Mouse (Mus musculus) liver, embryonic 12.5 days (tissue): ENCODE data around the gene Hipk1. TPM values are rescaled to one million over a fixed set of nuclear protein-coding genes. Genes with fewer than 3 reads are reported as not detected.

Experiments used
- ATAC-seq: fragments of 200-750 bp; cut with Nextera tagmentation; 2 replicates; pipeline ENCODE4 v1.8.0; 2017; ENCODE audit warnings: moderate number of reproducible peaks, mild to moderate bottlenecking, moderate library complexity
- H3K27ac ChIP-seq: fragments of 300-500 bp; sonication (generic); 2 replicates; pipeline ENCODE4 v1.5.1; 2016; ENCODE audit warnings: mild to moderate bottlenecking
- H3K27me3 ChIP-seq: fragments of 300-500 bp; sonication (generic); replicated peaks from 2 replicates; pipeline ENCODE4 v1.6.1; 2016; ENCODE audit warnings: mild to moderate bottlenecking, moderate library complexity
- H3K36me3 ChIP-seq: fragments of 300-500 bp; sonication (generic); 2 replicates; pipeline ENCODE4 v1.6.1; 2016; ENCODE audit warnings: mild to moderate bottlenecking, moderate library complexity
- H3K4me1 ChIP-seq: fragments of 300-500 bp; sonication (generic); 2 replicates; pipeline ENCODE4 v1.6.1; 2016
- H3K4me2 ChIP-seq: fragments of 300-500 bp; sonication (generic); 2 replicates; pipeline ENCODE4 v1.6.1; 2016; ENCODE audit warnings: mild to moderate bottlenecking, moderate library complexity
- H3K4me3 ChIP-seq: fragments of 300-500 bp; sonication (generic); 2 replicates; pipeline ENCODE4 v1.5.1; 2016; ENCODE audit warnings: mild to moderate bottlenecking, moderate library complexity
- H3K9ac ChIP-seq: fragments of 300-500 bp; sonication (generic); 2 replicates; pipeline ENCODE4 v1.6.1; 2016; ENCODE audit warnings: mild to moderate bottlenecking, moderate library complexity
- H3K9me3 ChIP-seq: fragments of 300-500 bp; sonication (generic); replicated peaks from 2 replicates; pipeline ENCODE4 v1.6.1; 2016; ENCODE audit warnings: mild to moderate bottlenecking, moderate library complexity
- WGBS: fragments of 180-500 bp; shearing (Covaris S2); methylation state at CpG from one replicate; pipeline ENCODE4 v1.1.7; 2016; ENCODE audit not compliant: insufficient replicate concordance; 5-methylcytosine and 5-hydroxymethylcytosine counted together
- polyA plus RNA-seq: library from polyadenylated mRNA; unstranded; fragments of >200 nt; fragmentation: Nextera tagmentation; extraction: Ambion mirVana; gene quantifications from 2 replicates; pipeline ENCODE4 v1.2.1, GENCODE M21; 2016

Gene Hipk1
- polyA plus RNA-seq, 1 experiment from 2014 or later: 17.7 TPM

DNA sequence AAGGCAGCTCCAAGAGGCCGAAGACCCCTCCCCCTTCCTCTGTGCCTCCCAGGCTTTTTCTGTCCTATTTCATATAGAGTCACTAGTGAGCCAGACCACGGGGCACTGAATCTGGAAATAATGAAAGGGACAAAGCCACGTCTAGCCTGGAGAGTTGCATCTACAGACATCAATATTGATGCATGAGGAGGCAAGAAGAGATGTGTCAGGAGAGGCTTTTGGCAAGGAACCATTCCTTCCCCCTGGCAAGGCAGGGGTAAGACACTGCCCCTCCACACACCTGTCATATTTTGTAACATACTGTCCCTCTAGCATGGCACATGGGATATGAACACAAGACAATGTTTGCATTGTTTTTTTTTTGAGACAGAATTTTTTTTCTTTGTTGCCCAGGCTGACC lies 64.7 kb downstream of the Hipk1 start:
- Histone ChIP-seq H3K27me3 (no peaks in the 10 kb centered on the region), H3K4me2 (no peak overlapping the region), H3K9me3 (no peaks in the 10 kb centered on the region), H3K9ac (no peak overlapping the region), H3K4me1 (peaks cover 6% of the 10 kb centered on the region; the same call in 1 of the 2 replicates), H3K36me3 (no peaks in the 10 kb centered on the region), H3K4me3 (no peak overlapping the region), H3K27ac (no peak overlapping the region)
- 65% methylated on average over 3 of the region's 3 CpGs for WGBS
- no peak for ATAC-seq

DNA sequence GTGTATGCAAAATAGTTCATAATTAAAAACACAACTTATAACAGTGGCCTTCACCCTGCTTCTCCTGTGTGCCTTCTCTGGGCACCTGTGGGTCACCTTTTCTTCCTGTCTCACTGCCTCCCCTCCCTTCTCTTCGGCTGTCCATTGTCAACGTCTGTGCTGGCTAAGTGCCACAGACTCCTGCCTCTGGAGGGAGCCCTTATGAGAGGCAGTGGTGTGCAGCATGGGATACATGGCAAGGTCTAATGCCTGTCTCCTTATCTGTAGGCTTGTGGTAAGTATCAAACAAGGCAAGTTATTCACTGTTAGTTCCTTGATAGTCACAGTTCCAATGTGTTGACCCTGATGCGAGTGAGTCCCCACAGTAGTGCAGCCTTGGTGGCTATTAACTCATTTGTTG lies 67.2 kb downstream of the Hipk1 start:
- Histone ChIP-seq H3K4me3 (no peak overlapping the region), H3K36me3 (no peaks in the 10 kb centered on the region), H3K27me3 (no peaks in the 10 kb centered on the region), H3K4me1 (peaks cover 6% of the 10 kb centered on the region; the same call in 1 of the 2 replicates), H3K4me2 (no peak overlapping the region), H3K9me3 (no peaks in the 10 kb centered on the region), H3K9ac (no peak overlapping the region), H3K27ac (no peak overlapping the region)
- ATAC-seq: peak; percentile 79
- WGBS: 31% methylated on average over 3 of the region's 3 CpGs

DNA sequence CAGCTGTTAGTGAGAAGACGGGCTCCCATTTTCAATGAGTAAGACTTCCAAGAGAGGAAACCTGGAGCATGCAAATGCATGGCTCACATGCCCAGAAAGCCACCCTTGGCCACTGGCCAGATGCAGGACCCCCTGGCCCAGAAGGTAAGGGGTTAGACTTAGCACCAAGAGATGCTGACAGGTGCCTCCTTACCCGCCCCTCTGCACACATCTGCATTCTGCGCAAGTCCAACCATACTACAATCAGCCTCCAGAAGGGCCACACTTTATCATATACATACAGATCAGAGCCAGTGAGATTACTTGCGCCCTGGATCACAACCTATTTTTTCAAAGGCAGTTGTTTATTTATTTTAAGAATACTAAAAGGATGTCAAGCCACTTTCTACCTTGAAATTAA lies 72.6 kb downstream of the Hipk1 start:
- 77% methylated on average over 4 of the region's 4 CpGs for WGBS
- no peak overlapping the region for H3K4me3 ChIP-seq
- H3K27ac ChIP-seq: no peak overlapping the region
- no peaks in the 10 kb centered on the region for H3K36me3 ChIP-seq
- H3K4me1 ChIP-seq: no peaks in the 10 kb centered on the region
- no peaks in the 10 kb centered on the region for H3K27me3 ChIP-seq
- H3K9ac ChIP-seq: no peak overlapping the region
- no peak overlapping the region for H3K4me2 ChIP-seq
- no peak for ATAC-seq
- H3K9me3 ChIP-seq: no peaks in the 10 kb centered on the region

DNA sequence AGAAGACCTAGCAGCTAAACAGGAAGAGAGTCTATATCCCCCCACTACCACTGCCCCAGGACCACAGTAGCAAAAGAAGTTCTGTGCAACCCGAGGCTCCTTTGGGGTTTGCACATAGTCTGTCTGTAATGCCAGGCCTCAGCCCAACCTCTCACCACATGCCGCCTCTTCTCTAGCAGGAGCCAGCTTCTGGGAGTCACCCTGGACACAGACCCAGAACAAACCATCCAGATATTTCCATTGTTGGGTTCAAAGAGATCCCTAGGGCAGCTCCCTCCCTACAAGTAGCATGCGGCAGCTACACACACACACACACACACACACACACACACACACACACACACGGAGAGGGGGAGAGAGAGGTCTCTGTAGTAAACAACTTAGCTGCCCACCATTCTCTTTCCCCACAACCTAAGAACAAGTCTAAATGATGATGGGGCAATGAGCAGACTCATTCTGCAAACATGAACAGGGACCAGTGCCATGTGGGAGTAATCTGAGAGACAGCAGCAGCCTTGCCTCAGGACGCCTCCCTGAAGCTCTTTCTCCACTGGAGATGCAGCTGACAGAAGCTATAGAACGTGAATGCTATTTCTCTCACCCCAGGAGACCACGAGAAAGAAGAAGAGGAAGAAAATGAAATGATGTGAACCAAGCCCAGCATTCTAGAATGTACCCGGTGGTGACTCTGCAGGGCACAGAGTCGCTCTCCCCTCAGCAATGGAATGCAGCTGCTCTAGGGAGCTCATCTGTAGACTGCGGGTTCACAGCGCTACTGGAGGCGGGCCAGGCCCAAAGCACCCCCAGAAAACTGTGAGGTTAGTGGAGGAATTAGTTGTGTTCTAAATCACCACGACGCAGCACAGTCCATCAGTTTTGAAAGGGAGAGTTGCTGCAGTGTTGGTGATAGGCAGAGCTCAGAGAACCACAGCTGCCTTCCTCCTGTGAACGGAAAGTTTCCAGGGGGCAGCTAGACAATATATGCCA lies 74.3 kb downstream of the Hipk1 start:
- no peaks in the 10 kb centered on the region for H3K9me3 ChIP-seq
- no peaks in the 10 kb centered on the region for H3K4me1 ChIP-seq
- H3K27me3 ChIP-seq: no peaks in the 10 kb centered on the region
- H3K4me3 ChIP-seq: no peak overlapping the region
- no peak overlapping the region for H3K4me2 ChIP-seq
- H3K27ac ChIP-seq: no peak overlapping the region
- WGBS: 54% methylated on average over 15 of the region's 15 CpGs
- no peak overlapping the region for H3K9ac ChIP-seq
- no peaks in the 10 kb centered on the region for H3K36me3 ChIP-seq
- ATAC-seq: no peak

DNA sequence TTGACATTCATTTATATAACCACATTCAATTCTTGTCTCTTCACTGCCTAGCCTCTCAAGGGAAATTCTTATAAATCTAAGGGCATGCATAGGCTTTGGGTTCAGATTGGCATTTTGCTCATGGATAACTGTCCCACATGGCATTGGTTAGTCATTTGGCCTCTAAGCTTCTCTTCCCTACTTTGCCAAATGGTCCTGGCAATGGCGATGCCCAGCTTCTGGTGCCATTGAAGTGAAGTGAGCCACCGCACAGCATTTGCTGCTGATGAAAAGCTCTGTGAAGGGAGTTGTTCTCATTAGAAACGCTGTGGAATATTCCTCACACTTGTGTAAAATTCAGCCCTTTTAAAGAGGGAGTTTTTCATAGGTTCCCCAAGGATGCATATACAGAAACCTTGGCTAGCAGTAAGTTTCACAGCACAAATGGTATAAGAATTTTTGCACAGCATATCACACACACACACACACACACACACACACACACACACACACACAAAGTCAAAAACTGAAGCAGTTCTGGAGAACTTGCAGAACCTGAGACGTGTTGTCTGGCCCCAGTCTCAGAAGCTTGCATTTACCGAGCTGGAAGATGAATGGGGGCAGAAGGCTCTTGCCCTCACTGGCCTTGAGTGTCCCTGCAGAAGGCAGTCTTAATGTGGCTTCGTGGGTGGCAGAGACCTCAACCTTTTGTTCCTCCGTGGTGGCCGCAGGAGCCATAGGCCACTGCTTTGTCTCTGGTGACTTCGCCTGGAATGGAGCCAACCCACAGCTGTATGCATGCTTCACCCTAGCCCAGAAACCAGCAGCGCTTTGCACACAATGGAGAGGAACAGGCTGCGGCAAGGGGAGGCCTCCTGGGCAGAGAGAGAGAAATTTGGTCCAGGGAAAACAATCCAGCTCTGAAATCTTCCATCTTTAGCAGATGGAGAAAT lies 75.3 kb downstream of the Hipk1 start:
- Histone ChIP-seq H3K4me2 (no peak overlapping the region), H3K4me3 (no peak overlapping the region), H3K27ac (no peak overlapping the region), H3K27me3 (no peaks in the 10 kb centered on the region), H3K9ac (no peak overlapping the region), H3K9me3 (no peaks in the 10 kb centered on the region), H3K4me1 (no peaks in the 10 kb centered on the region), H3K36me3 (no peaks in the 10 kb centered on the region)
- WGBS: 64% methylated on average over 11 of the region's 11 CpGs
- no peak for ATAC-seq

DNA sequence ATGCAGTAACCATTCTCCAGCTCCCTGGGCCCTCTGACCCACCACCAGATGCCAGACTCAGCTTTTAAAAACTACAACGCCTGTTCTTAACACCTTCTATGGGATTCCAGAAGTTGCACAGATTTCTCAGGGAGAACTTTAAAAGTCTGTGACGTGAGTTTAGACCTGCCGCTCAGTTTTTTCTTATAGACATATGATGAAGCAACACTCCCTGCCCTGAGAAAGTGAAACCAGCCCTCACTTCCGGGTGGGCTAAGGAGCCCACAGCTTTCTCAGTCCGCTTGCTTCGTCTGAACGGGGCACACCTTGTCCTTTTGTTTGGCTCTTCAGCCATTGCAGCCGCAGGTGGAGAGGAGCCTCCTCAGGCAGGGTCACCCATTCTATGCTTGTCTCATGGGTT lies 76.4 kb downstream of the Hipk1 start:
- 67% methylated on average over 8 of the region's 8 CpGs for WGBS
- Histone ChIP-seq H3K27me3 (no peaks in the 10 kb centered on the region), H3K27ac (no peak overlapping the region), H3K4me3 (no peak overlapping the region), H3K9me3 (no peaks in the 10 kb centered on the region), H3K4me1 (no peaks in the 10 kb centered on the region), H3K4me2 (no peak overlapping the region), H3K9ac (no peak overlapping the region), H3K36me3 (no peaks in the 10 kb centered on the region)
- no peak for ATAC-seq

DNA sequence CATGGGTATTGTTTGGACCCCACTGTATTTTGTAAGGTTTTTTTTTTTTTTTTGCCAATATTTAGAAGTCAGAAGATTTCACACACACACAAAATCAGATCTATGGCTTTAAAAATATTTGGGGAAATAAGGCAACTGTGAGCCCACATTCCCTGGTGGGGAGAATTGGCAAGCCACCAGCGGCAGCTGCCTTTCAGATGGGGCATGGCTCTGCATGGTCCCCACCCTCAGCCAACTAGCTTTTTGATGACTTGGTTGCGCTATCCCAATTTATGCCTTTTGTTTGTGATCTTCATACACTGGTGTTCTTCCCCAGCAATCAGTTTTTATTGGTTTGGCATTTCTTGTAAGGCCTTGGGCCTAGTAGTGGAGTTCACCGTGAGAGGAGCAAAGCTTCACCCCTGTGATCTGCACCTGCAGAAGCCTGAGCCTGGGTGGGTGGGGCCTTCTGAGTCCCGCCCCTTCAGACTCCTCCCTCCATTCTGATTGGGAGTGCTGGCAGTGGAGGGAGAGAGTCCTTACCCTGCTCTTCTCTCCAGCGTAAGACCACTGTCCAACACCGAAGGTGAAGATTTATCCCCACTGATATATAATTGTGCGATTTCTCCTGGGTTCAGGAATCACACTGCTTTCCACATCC lies 77.0 kb downstream of the Hipk1 start:
- no peak overlapping the region for H3K4me2 ChIP-seq
- no peak for ATAC-seq
- no peaks in the 10 kb centered on the region for H3K9me3 ChIP-seq
- H3K9ac ChIP-seq: no peak overlapping the region
- H3K4me3 ChIP-seq: no peak overlapping the region
- H3K27me3 ChIP-seq: no peaks in the 10 kb centered on the region
- WGBS: 64% methylated on average over 7 of the region's 7 CpGs
- H3K4me1 ChIP-seq: no peaks in the 10 kb centered on the region
- H3K36me3 ChIP-seq: no peaks in the 10 kb centered on the region
- no peak overlapping the region for H3K27ac ChIP-seq

DNA sequence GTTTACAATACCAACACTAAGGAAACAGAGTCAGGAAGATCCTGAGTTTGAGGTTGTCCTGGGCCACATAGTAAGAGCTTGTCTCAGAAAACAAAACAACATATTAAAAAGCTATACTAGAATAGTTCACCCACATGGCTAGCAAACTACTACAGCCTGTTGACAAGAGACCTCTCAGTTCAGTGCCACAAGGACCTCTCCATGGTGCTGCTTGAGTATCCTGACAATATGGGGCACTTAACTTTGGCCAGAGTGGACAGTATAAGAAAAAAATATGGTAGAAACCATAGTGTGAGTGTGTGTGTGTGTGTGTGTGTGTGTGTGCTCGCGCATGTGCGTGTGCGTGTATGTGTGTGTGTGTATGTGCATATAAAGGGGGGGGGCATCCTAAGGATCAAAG lies 79.2 kb downstream of the Hipk1 start:
- H3K9ac ChIP-seq: no peak overlapping the region
- 84% methylated on average over 4 of the region's 4 CpGs for WGBS
- no peak for ATAC-seq
- no peak overlapping the region for H3K4me3 ChIP-seq
- no peaks in the 10 kb centered on the region for H3K4me1 ChIP-seq
- no peaks in the 10 kb centered on the region for H3K9me3 ChIP-seq
- no peak overlapping the region for H3K27ac ChIP-seq
- no peaks in the 10 kb centered on the region for H3K36me3 ChIP-seq
- H3K4me2 ChIP-seq: no peak overlapping the region
- no peaks in the 10 kb centered on the region for H3K27me3 ChIP-seq

DNA sequence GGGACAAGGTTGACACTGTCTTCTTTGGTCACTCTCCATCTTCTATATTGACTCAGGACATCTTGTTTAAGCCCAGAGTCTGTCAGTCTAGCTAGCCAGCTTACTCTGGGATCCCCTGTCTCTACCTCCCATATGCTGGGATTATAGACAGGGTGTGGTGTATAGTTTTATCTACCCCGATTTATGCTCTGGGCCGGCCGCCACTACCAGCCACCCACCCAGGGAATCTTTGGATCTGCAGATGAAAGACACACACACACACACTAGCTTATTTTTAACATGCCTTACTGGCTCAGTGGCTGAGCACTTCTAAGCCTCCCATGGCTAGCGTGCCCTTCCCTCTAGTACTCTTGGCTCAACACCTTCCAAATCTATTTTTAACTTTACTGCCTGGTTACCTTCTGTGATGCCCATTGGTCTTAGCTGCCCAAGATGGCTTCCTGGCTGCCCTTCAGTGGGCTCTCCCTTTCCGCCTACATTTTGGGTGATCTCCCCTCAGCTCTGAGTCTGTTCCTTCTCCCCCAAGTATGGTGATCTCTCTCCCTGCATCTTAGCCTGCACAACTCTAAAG lies 81.8 kb downstream of the Hipk1 start:
- H3K36me3 ChIP-seq: no peaks in the 10 kb centered on the region
- H3K9ac ChIP-seq: no peak overlapping the region
- no peaks in the 10 kb centered on the region for H3K27me3 ChIP-seq
- H3K9me3 ChIP-seq: no peaks in the 10 kb centered on the region
- H3K4me2 ChIP-seq: no peak overlapping the region
- no peak overlapping the region for H3K27ac ChIP-seq
- ATAC-seq: no peak
- WGBS: 68% methylated on average over 5 of the region's 5 CpGs
- no peaks in the 10 kb centered on the region for H3K4me1 ChIP-seq
- H3K4me3 ChIP-seq: no peak overlapping the region

DNA sequence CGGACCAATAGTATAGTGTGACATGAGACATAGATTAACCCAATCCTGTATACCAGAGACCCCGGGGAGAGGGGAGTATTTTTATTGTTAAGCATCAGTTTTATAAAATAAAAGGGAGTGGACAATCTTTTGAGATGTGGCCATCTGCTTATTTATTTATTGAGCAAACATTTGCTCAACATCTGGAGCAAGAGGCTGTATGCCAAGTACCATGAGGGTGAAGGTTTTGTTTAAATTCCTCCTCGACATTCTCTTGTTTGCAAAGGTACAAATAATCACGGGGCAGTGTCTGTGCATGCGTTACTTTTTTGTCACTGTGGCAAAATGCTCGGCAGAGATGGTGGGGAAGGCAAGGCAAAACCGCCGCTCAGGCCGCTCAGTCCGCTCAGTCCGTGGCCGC lies 85.9 kb downstream of the Hipk1 start:
- Histone ChIP-seq H3K9me3 (no peaks in the 10 kb centered on the region), H3K4me3 (no peak overlapping the region), H3K4me1 (no peaks in the 10 kb centered on the region), H3K27me3 (no peaks in the 10 kb centered on the region), H3K27ac (no peak overlapping the region), H3K36me3 (no peaks in the 10 kb centered on the region), H3K9ac (no peak overlapping the region), H3K4me2 (no peak overlapping the region)
- no peak for ATAC-seq
- WGBS: 74% methylated on average over 12 of the region's 12 CpGs

DNA sequence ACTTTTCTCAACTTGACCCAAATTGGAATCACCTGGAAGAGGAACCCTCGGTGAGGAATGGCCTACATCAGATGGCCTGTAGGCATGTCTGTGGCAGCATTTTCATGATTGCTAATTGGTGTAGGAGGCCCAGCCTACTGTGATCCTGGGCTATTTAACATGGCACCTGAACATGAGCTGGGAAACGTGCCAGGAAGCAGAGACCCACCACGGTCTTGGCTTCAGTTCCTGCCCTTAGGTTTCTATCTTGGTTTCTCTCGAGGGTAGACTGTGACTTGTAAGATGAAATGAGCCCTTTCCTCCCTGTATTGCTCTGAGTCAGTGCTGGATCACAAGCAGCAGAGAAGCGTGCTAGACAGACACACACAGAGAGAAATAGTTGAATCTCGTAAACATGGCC lies 86.7 kb downstream of the Hipk1 start:
- Histone ChIP-seq H3K27ac (no peak overlapping the region), H3K4me1 (no peaks in the 10 kb centered on the region), H3K27me3 (no peaks in the 10 kb centered on the region), H3K9ac (no peak overlapping the region), H3K4me2 (no peak overlapping the region), H3K4me3 (no peak overlapping the region), H3K9me3 (no peaks in the 10 kb centered on the region), H3K36me3 (no peaks in the 10 kb centered on the region)
- no peak for ATAC-seq
- WGBS: 64% methylated on average over 6 of the region's 6 CpGs
